Mouse (Mus musculus) gastrocnemius, postnatal 4 days (tissue): ENCODE data around the gene Zdhhc4. TPM values are rescaled to one million over a fixed set of nuclear protein-coding genes. Genes with fewer than 3 reads are reported as not detected.

Source experiments
- DNase-seq, 2 experiments: peaks; one replicate each; pipeline ENCODE4 v3.0.0; 2021 to 2022; ENCODE audit warnings: low spot score in 2 of 2, mixed read lengths in 2 of 2
- total RNA-seq, 2 experiments: library from RNA; stranded (reverse); gene quantifications; 2 replicates each; pipeline ENCODE4 v1.2.3; 2021

Gene Zdhhc4
- total RNA-seq, 2 experiments from 2014 or later = 35.8 to 38.8 TPM

DNA sequence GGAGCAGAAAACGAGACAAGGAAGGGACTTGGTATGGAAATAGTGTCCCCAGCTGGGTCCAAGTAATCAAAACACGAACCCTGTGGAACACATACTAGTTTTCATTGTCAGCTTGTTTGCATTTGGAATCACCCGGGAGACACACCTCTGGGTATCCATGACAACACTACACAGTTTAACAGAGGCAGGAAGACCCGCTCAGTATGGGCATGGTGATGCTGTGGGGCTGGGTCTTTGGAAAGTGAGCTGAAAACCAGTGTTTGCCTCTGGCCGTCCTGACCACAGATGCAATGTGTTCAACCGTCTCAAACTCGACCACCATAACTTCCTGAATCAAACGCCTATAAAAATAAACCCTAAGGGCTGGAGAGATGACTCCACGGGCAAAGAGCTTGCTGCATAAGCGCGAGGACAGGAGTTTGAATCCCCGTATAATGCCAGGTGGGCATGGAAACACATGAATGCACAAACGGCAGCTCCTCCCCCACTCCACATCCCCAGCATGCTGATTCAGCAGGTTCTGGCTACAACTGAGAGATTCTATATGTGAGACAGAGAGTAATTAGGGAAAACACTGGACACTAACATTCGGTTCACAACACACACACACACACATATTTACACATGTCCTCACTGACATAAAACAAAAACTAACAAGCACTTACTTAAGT is 5.5 kb upstream of the Zdhhc4 start:
- no peak for DNase-seq

DNA sequence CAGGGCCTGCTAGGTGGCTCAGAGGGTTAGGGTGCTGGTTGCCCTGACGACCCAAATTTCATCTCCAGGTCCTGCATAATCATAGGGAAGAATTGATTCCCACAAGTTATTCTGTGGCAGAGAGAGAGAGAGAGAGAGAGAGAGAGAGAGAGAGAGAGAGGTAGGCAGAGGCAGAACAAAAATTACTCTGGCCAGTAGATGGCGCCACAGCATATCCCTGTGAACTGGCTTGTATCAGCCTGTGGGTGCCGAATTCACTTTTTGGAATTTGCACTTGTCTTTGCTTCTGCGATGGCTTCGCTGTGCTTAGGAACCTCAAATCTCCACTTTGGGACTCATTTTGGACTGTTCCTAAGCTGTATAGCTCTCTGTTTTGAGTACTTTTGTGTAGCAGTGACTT is 4.8 kb upstream of the Zdhhc4 start:
- peak; percentile 55 to 74 for DNase-seq

DNA sequence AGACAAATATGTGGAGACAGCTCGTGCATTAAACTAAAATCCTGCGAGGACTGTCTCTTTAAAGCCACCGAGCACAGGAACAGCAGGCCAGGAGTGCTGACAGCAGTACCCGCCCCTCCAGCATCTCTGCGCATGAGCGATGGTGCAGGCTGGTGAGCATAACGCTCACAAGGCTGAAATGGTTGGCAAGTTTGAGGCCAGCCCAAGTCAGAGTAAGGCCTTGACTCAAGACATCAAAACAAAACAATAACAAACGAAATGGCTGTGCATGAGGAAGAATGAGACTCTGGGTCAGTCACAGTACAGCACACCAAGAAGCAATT is 11.8 kb downstream of the Zdhhc4 start:
- DNase-seq = no peak

DNA sequence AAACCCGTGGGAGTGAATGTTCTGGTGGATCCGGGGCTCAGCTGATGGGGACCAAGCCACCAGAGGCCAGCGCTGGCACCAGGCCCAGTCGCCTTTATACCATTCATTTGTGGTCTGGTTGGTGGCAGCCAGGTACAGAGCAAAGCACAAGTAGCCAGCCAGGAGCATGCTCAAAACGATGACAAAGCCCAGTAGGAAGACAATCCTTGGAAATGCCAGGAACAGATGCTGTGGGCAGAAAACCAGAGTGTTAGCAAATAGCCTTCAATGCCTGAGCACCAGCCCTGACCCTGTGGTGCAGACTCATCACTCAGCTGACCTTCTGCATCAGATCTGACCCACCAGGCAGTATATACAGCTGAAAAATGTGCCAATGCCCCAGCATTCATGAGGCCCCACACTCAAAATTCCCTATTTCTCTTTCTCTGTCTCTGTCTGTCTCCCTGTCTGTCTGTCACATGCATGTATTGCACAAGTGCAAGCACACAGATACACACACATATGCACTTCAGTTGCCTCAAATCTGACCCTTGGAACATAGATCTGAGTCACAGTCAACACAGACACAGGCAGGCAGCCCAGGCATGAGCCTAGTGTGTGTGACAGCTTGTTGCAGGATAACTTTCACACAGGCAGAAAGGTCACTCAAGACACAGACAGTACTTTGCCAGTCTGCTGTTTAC is 12.3 kb downstream of the Zdhhc4 start:
- DNase-seq = no peak

DNA sequence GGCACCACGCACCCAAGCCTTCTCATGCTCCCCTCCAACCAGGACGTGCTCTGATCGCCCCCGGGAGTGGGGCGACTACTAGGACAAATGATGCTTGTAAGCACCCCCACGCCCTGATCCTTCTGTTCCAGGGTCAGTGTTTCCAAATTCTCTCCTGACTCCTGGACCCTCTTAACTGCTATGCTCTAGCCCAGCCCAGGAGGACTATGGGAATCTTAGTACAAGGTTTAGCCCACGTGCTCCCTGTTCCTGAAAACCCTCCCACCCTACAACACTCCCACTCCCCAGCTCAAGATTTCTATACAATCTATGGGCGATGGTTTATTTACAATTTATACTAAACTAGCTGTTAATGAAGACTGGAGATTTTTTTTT is 13.6 kb downstream of the Zdhhc4 start:
- DNase-seq = no peak

DNA sequence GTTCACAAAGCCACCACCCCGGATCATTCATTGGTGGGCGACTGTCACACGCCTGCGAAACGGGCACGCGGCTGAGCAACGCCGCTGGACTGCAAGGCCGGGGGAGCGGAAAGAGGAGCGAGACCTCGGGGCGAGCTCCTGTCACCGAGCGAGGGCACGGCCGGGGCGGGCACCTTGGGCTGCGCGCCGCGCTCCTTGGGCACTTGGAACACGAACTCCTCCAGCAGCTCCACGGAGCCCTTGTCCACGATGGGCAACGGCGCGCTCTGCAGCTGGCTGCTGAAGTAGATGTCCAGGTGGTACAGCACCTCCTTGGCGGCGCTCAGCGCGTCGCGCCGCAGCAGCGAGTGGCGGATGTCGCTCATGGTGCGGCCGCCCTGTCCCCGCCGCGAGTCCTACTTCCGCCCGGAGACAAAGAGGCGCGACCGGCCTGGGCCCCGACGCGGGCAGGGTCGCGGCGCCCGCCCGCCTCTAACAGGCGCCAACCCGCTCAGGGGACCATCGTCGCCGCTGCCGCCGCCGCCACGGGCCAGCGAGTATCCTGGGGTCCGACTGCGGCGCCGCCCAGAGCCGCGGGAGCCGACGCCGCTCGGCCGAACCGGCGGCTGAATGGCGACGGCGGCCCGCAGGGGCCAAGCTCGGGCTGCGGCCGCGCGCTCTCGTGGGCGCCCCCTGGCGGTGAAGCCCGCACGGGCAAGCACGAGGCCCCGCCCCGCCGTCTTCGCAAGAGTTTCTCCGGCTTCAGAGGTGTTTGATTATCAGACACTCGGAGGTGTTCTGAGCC is 14.1 kb downstream of the Zdhhc4 start, which contains the start of gene E130309D02Rik:
E130309D02Rik (minus strand) TSS at position 631 of the 784 bp plus-strand sequence.
- peak; percentile 92 for DNase-seq

GRCm38 (mm10) chr5:143314183-143314729 is 14.8 kb downstream of the Zdhhc4 start:
- no peak for DNase-seq

DNA sequence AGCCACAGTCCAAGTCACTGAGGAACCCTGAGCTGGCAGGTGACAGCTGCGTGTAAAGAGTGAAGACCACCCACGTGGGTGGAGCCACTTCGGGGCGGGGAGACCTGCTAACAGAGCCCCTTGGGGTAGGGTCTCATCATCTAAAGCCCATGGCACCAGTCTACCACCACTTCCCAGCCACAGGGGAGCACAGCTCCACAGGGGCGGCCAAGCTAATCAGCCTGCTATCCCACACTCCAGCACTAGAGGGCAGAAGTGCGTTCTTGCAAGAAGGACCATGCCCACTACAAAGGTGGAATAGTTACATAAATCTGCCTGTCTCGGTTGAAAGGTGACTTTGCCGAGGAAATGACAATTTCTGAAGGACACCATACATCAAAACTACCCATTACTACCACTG is 17.2 kb downstream of the Zdhhc4 start:
- DNase-seq = peak in 1 of 2 experiments; percentile 73

- no peak for DNase-seq
These were observed 19.1 kb downstream of the Zdhhc4 start for GRCm38 (mm10) chr5:143309916-143310315.

GRCm38 (mm10) chr5:143308825-143309224 is 20.2 kb downstream of the Zdhhc4 start:
- DNase-seq = no peak

DNA sequence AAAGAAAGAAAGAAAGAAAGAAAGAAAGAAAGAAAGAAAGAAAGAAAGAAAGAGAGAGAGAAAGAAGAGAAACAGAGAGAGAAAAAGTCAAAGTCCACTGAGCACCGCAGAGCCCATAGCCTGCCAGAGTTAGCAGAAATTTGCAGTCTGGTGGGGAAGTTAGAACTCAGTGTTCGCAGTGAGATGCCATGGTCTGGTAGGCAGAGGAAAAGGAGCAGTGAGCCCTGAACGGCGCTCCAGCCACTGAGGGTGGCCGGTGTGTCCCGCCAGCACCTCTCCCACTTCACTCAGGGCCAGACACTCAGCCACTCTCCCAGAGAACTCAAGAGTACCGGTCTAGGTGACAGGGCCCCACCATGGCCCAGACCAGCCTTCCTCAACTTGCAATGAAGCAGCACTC is 24.8 kb downstream of the Zdhhc4 start:
- no peak for DNase-seq

GRCm38 (mm10) chr5:143301296-143301695 is 27.8 kb downstream of the Zdhhc4 start:
- DNase-seq = no peak

DNA sequence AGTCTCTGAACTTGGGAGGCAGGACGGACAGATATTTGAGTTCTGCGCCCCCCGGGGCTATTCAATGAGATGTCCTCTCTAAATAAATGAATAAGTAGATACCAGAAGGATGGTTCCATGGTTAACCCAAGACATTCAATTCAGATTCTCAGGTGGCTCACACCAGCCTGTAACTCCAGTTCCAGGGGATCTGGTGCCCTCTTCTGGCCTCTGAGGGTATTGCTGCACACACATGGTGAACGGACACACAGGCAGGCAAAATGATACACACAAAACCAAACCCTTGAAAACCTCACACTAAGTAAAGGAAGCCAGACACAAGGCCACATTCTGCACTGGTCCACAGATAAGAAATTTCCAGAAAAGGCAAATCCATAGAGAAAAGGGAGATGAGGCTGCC is 29.4 kb downstream of the Zdhhc4 start:
- no peak for DNase-seq

- no peak for DNase-seq
These were observed 30.7 kb downstream of the Zdhhc4 start for GRCm38 (mm10) chr5:143298391-143298790.

- DNase-seq = no peak
These were observed 31.1 kb downstream of the Zdhhc4 start for GRCm38 (mm10) chr5:143297986-143298385.

- no peak for DNase-seq
These were observed 33.7 kb downstream of the Zdhhc4 start for GRCm38 (mm10) chr5:143295330-143295729.

GRCm38 (mm10) chr5:143294862-143295261 is 34.2 kb downstream of the Zdhhc4 start:
- DNase-seq = no peak

DNA sequence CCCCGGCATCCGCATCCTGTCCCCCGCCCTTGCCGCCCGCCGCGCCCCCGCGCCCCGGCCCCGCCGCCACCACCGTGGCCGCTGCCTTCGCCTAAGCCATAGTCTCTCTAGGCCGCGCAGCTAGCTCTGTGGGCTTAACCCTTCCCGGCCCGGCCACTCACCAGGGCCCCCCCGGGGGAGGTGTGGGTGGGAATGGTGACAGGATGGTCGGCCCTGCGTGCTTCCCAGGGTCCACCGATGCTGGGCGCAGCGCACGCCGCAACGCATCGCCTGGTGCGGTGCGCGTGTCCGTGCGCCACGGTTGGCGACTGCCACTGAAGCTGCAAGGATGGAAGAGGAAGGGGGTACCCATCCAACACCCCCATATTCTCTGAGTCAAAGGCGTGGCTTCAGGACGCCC is 35.7 kb downstream of the Zdhhc4 start, which contains the start of gene Zfp853:
Zfp853 (minus strand) TSS at position 220 of the 400 bp plus-strand sequence.
- DNase-seq = no peak

- DNase-seq = no peak
These were observed 36.2 kb downstream of the Zdhhc4 start for GRCm38 (mm10) chr5:143292879-143293278.

DNA sequence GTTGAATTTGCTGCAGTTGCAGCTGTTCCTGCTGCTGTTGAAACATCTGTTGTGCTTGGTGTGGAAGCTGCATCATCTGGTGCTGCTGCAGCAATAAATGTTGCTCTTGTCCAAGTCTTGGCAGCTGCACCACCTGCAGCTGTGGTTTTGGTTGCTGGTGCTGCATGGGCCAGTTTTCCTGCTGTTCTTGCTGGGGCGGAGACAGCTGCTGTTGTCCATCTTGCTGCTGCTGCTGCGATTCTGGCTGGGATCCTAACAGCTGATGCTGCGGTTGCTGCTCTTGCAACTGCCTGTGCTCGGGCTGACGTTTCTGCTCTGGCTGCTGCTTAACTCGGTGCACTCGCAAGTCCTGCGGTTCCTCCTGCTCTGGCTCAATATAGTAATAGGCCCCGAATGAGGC is 39.8 kb downstream of the Zdhhc4 start:
- no peak for DNase-seq

DNA sequence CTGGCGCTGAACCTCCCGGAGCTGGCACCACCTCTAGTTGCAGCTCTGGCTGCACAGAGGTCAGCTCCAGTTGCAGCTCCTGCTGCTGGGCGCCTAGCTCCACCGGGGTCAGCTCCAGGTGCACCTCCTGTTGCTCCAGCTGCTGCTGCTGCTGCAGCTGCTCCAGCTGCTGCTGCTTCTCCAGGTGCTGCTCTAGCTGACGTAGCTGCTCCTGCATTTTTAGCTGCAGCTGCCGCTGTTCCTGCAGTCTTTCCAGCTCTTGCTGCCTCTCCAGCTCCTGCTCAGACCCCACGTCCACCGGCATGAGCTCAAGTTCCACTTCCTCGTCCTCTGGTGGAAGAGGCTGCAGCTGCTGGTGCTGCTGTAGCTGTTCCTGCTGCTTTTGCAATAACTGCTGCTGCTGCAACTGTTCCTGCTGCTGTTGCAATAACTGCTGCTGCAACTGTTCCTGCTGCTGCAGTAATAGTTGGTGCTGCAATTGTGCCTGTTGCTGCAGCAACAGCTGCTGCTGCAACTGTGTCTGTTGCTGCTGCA is 40.6 kb downstream of the Zdhhc4 start:
- no peak for DNase-seq
